Mouse (Mus musculus) hindlimb bud, embryonic 11.5 days (tissue): ENCODE measurements around the gene Hgfac.

Source experiments
- DNase-seq: peaks from one replicate; pipeline ENCODE4 v3.0.0-alpha.2; 2012; ENCODE audit warnings: low read depth, low spot score; ENCODE audit errors: extremely low spot score

Gene Hgfac

DNA sequence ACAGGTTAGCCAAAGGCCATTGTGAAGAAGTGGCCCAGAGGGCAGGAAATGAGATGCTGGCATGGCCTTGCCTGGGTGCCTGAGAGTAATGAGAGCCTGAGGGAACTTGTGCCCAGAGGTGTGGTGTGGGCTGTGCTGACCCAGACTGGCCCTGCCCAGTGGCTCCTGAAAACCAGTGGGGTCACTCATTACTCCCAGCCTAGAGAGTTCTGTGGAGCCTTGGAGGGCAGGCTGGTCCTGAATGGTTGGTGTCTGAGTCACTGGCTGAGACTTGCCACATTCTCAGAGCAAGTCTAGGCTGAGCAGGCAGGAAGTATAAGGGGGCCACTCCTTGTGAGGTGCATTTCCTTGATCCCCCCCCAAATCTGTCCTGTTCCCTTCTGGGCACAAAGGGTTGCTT lies 3.9 kb upstream of the Hgfac start:
- DNase-seq: no peak

GRCm38 (mm10) chr5:35042431-35043109 lies 1.3 kb downstream of the Hgfac start:
- DNase-seq: no peak

DNA sequence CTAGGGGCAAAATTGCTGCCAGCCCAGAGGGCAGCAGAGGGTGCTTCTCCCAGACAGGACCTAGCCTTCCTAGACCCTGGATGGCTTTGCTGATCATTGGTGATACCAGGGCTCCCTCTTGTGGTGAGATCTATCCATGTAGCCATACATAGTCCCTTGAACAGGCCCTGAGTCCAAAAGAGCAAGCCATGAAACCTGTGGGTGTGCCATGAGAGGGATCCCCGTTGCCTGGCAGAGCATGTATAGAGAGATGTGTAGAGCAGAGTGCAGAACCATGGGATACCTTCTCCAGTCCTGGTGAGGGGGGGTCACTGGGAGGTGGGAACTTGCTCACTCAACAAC lies 1.8 kb downstream of the Hgfac start:
- peak; percentile 64 for DNase-seq

GRCm38 (mm10) chr5:35050541-35050940 lies 9.2 kb downstream of the Hgfac start:
- no peak for DNase-seq

GRCm38 (mm10) chr5:35054628-35055027 lies 13.3 kb downstream of the Hgfac start:
- no peak for DNase-seq

DNA sequence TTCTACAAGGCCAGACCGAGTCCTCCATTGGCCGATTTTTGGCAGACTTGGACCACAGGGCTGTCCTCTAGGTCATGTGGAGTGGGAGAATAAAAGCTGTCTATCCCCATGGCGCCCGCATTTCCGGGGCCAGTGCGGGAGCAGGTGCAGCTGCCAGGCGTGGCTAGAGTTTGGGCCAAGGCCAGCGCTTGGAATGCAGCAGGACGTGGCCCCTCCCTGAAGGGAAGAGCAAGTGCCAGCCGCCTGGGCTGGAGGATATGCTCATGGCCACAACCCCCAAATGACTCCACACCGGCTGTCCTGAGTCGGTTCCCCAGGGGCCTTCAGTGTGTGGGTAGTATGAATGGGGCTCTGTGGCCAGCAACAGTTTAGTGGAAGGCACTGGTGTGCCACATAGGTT lies 13.8 kb downstream of the Hgfac start:
- no peak for DNase-seq

- no peak for DNase-seq
Observed at GRCm38 (mm10) chr5:35056604-35057432, 15.5 kb downstream of the Hgfac start, which contains the start of gene Dok7. Gene Dok7 (plus strand): TSS chr5:35056766.

GRCm38 (mm10) chr5:35057582-35057981 lies 16.3 kb downstream of the Hgfac start:
- DNase-seq: no peak

DNA sequence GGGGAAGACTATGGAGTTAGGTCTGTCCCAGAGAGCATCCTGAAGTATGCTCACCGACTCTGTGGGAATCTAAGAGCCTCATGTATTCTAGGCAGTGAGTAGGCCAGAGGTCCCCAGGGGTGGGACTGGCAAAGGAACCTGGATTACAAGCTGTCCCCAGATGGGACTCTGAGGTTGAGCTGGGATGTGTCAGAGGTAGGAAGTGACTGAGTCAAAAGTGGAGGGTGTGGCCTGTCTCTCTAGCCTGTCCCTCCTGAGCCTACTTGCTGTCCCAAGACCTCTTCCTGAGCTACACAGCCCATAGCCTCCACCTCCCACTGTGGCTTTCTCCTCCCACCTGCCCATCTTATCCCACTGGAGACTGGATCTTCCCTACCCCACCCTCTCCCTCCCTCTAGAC lies 16.9 kb downstream of the Hgfac start:
- DNase-seq: no peak

DNA sequence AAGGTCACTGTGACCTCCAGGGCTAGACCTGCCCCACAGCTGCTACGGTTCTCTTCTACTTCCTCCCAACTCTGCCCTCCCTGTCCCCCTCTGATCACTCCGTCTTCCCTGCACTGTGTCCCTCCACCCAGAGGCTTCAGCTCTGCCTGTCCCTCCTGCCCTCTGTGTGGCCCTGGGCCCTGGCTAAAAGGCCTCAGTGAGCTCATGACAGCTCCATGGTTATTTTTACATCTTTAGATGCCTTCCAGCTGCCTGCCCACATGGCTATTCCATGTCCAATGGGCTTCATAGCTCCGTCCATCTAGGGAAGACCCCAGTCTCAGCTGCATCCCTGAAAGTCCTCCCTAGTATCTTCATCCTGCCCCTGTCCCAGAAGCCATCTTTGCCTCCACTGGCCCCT lies 18.8 kb downstream of the Hgfac start:
- no peak for DNase-seq

GRCm38 (mm10) chr5:35069841-35070240 lies 28.5 kb downstream of the Hgfac start:
- DNase-seq: no peak

DNA sequence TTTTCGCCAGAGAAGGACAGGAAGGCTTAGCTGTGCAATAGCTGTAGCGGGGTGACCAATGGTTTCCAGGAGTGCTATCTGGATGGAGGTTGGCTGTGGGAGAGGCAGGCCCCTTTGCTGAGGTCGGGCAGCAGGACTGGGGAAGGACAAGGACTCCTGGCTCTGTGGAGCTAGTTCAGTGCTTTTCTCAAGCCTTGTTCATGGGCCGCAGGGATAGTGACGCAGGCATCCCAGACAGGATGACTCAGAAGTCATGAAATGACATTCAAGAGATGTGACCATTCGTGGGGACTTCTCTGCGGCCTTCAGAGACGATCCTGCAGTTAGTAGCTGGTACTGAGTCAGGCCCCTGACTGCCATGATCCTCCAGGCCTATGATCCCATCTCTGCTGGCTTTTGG lies 29.0 kb downstream of the Hgfac start:
- DNase-seq: no peak

DNA sequence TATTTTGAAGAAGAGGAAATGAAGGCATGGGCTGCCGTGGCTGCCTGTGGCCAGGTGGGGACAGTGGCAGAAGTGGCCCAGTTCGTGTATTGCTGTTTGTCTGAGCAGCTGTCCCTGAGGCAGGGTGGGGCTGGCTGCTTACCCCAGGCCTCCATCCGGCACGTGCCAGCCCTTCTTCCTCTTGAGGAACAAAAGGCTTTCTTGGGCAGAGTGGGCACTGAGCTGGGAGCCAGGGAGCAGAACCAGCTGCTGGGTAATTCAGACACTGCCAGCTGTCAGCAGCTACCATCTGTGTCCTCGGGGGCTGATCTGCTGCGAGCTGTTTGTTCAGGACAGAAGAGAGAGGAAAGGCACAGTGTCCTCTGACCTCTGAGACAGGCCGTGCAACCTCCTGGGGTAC lies 29.6 kb downstream of the Hgfac start:
- DNase-seq: no peak

DNA sequence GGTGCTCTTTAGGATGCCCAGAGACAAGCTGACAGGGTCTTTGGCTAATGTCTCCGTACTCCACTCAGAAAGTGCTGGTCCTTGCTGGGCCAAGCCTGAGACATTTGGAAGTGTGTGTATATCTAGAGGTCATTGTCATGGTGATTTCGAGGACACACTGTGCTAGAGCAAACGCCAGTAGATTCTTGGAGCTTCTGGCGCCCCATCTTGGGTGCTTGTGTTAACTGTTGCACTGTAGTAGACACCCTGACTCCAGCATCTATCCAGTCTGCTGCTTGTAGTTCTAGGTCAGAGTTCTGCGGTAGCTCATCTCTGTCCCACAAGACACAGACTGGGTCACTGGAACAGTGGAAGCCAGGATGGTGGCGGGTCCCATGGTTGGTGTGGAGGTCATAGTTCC lies 30.5 kb downstream of the Hgfac start:
- no peak for DNase-seq

DNA sequence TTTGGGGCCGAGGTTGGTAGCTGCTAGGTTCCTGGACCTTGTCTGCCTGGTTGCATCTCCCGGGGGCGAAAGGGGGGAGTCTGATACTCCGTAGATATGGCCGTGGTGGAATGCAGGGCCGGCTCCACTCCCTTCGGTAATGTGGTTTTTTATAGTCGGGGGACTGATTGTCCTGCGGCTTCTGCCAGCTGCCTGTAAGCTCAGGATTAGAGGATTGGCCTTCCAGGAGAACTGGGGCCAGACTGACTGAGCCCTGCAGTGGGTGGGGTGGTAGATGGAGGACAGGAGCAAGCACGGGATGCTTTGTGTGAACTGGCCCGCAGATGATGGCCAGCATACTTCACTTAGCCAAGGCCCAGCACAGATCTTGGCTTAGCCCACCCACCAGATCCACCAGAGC lies 31.9 kb downstream of the Hgfac start:
- no peak for DNase-seq

GRCm38 (mm10) chr5:35073992-35074391 lies 32.7 kb downstream of the Hgfac start:
- DNase-seq: no peak

DNA sequence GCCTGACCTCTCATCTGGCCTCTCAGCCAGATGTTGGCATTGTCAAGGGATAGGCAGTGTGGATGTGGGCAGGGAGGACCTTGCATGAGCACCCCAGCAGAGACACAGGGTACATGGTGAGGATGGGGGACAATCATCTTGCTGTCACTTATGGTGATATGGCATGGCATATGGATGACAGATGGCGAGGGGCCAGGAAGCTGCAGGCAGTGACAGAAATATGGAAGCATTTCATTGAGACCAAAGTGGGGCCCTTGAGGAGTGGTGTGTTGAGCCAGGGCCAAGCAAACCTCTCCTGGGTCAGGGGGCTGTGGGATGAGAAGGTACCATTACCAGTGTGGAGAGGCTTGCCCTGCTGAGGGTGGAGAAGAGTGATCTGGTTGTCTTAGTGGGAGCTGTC lies 35.1 kb downstream of the Hgfac start:
- DNase-seq: no peak

GRCm38 (mm10) chr5:35079101-35079500 lies 37.8 kb downstream of the Hgfac start:
- DNase-seq: no peak

GRCm38 (mm10) chr5:35084913-35085312 lies 43.6 kb downstream of the Hgfac start:
- no peak for DNase-seq

DNA sequence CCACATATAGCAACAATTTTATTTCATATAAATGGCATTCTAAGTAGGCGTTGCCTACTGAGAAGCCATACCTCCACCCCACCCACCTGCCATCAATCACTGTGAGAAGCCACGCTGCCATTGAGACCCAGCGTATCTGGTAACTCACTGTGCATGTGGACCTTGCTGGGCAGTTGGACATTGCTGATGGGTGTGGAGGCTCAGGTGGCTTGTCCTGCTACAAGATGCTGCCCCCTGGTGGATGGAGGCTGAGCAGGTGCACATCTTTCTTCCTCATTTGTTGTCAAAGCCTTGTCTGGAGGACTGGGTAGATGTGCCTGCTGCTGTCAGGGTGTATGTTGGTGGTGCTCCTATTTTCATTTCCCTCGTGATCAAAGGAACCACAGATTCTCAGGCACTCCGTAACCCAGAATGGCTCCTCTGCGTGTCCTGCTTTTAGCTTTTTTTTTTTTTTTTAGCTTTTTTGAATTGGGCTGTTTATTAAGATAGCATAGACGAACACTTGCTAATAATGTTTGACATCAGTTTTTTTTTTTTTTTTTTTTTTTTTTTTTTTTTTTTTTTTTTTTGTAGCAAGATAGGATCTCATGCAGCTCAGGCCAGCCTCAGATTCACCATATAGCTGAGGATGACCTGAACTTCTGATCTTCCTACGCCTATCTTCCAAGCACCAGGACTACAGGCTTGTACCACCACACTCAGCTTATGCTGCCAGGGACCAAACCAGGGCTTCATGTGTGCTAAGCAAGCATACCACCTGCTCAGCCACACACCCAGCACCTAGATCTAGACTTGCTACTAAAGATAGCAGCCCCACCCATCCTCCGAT lies 47.7 kb downstream of the Hgfac start:
- peak; percentile 39 for DNase-seq

DNA sequence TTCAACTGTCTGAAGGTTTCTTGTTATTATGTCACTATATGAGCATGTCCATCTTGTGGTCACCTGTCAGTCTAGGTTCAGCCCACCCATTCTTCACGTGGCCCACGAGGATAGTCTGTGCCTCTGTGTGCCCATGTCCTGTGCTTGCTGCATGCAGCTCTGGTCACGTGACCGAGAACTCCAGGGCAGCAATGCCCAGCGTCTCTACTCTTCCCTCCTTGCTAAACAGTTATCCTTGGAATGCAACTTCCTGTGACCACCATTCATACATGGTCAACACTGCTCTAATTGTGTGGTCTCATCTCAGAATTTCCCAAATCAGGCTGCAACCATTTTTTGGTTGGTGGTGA lies 48.3 kb downstream of the Hgfac start:
- DNase-seq: no peak

DNA sequence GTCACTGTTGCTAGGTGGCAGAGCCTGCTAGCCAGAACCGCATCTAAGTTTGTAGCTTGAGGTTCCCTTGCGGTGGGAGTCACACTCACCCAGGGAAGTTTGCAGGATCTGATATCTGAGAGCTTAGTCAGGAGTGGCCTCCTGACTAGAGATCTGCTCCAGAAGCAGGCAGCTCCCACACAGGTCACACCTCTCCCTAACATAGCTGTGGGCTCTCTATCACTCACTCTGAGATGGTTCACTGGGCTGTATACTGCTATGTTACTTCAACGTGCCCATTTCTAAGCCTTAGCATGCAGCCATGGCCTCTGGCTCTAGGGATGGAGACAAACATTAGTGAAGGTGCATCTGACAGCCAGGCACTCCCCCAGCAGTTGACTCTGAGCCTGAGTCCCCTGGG lies 50.3 kb downstream of the Hgfac start:
- DNase-seq: no peak
